Mouse (Mus musculus): ENCODE measurements around the gene Kif3a. TPM values are rescaled to one million over a fixed set of nuclear protein-coding genes. Genes with fewer than 3 reads are reported as not detected.

Kif3a gene
- 10.6 TPM for polyA plus RNA-seq (2014; fragmentation: Illumina TruSeq; extraction: RNeasy Lipid Tissue Mini Kit (QIAGEN cat#74804); ENCODE audit: low read depth, low replicate concordance)

GRCm38 (mm10) chr11:53567224-53568014 lies at the start of gene Kif3a:
TSS of gene Kif3a (plus strand) at chr11:53567379.

GRCm38 (mm10) chr11:53519207-53520121 lies 47.7 kb upstream of the Kif3a start, which contains the start of gene Sept8:
TSS of gene Sept8 (plus strand) at chr11:53519257.

GRCm38 (mm10) chr11:53618619-53619198 lies 51.5 kb downstream of the Kif3a start, which contains the start of gene Il4:
TSS of gene Il4 (minus strand) at chr11:53618669.

GRCm38 (mm10) chr11:53634556-53634955 lies 67.4 kb downstream of the Kif3a start, which contains the start of gene Il13:
TSS of gene Il13 (minus strand) at chr11:53634702.

Other genes with a start within 250 kb of the Kif3a start
- gene Zcchc10, start 242.7 kb upstream of the Kif3a start, polyA plus RNA-seq (2014; fragmentation: Illumina TruSeq; extraction: RNeasy Lipid Tissue Mini Kit (QIAGEN cat#74804); ENCODE audit: low read depth, low replicate concordance) = 10.5 TPM
- gene Aff4, start 216.5 kb upstream of the Kif3a start, polyA plus RNA-seq (2014; fragmentation: Illumina TruSeq; extraction: RNeasy Lipid Tissue Mini Kit (QIAGEN cat#74804); ENCODE audit: low read depth, low replicate concordance) = 29.2 TPM
- not detected for gene Leap2, start 144.2 kb upstream of the Kif3a start, polyA plus RNA-seq (2014; fragmentation: Illumina TruSeq; extraction: RNeasy Lipid Tissue Mini Kit (QIAGEN cat#74804); ENCODE audit: low read depth, low replicate concordance)
- 1,517 TPM for gene Uqcrq, start 136.5 kb upstream of the Kif3a start, polyA plus RNA-seq (2014; fragmentation: Illumina TruSeq; extraction: RNeasy Lipid Tissue Mini Kit (QIAGEN cat#74804); ENCODE audit: low read depth, low replicate concordance)
- gene Gdf9, start 136.4 kb upstream of the Kif3a start, polyA plus RNA-seq (2014; fragmentation: Illumina TruSeq; extraction: RNeasy Lipid Tissue Mini Kit (QIAGEN cat#74804); ENCODE audit: low read depth, low replicate concordance) = 0.50 TPM
- gene Gm10447, start 110.3 kb upstream of the Kif3a start, polyA plus RNA-seq (2014; fragmentation: Illumina TruSeq; extraction: RNeasy Lipid Tissue Mini Kit (QIAGEN cat#74804); ENCODE audit: low read depth, low replicate concordance) = not detected
- 0.55 TPM for gene Shroom1, start 110.2 kb upstream of the Kif3a start, polyA plus RNA-seq (2014; fragmentation: Illumina TruSeq; extraction: RNeasy Lipid Tissue Mini Kit (QIAGEN cat#74804); ENCODE audit: low read depth, low replicate concordance)
- not detected for gene Gm9837, start 96.9 kb upstream of the Kif3a start, polyA plus RNA-seq (2014; fragmentation: Illumina TruSeq; extraction: RNeasy Lipid Tissue Mini Kit (QIAGEN cat#74804); ENCODE audit: low read depth, low replicate concordance)
- gene Gm9945, start 87.2 kb upstream of the Kif3a start, polyA plus RNA-seq (2014; fragmentation: Illumina TruSeq; extraction: RNeasy Lipid Tissue Mini Kit (QIAGEN cat#74804); ENCODE audit: low read depth, low replicate concordance) = not detected
- gene Sowaha, start 87.1 kb upstream of the Kif3a start, polyA plus RNA-seq (2014; fragmentation: Illumina TruSeq; extraction: RNeasy Lipid Tissue Mini Kit (QIAGEN cat#74804); ENCODE audit: low read depth, low replicate concordance) = not detected
- 35.5 TPM for gene Sept8, start 48.1 kb upstream of the Kif3a start, polyA plus RNA-seq (2014; fragmentation: Illumina TruSeq; extraction: RNeasy Lipid Tissue Mini Kit (QIAGEN cat#74804); ENCODE audit: low read depth, low replicate concordance)
- not detected for gene Il4, start 51.3 kb downstream of the Kif3a start, polyA plus RNA-seq (2014; fragmentation: Illumina TruSeq; extraction: RNeasy Lipid Tissue Mini Kit (QIAGEN cat#74804); ENCODE audit: low read depth, low replicate concordance)
- not detected for gene Il13, start 67.3 kb downstream of the Kif3a start, polyA plus RNA-seq (2014; fragmentation: Illumina TruSeq; extraction: RNeasy Lipid Tissue Mini Kit (QIAGEN cat#74804); ENCODE audit: low read depth, low replicate concordance)
- gene Rad50, start 139.9 kb downstream of the Kif3a start, polyA plus RNA-seq (2014; fragmentation: Illumina TruSeq; extraction: RNeasy Lipid Tissue Mini Kit (QIAGEN cat#74804); ENCODE audit: low read depth, low replicate concordance) = 5.3 TPM
- not detected for gene Il5, start 153.4 kb downstream of the Kif3a start, polyA plus RNA-seq (2014; fragmentation: Illumina TruSeq; extraction: RNeasy Lipid Tissue Mini Kit (QIAGEN cat#74804); ENCODE audit: low read depth, low replicate concordance)
- gene Irf1, start 202.6 kb downstream of the Kif3a start, polyA plus RNA-seq (2014; fragmentation: Illumina TruSeq; extraction: RNeasy Lipid Tissue Mini Kit (QIAGEN cat#74804); ENCODE audit: low read depth, low replicate concordance) = 20.8 TPM
- 1.1 TPM for gene Gm17334, start 205.8 kb downstream of the Kif3a start, polyA plus RNA-seq (2014; fragmentation: Illumina TruSeq; extraction: RNeasy Lipid Tissue Mini Kit (QIAGEN cat#74804); ENCODE audit: low read depth, low replicate concordance)